In genomic region chr7:29550691-29551090, GRCm38 (mm10) we compare ENCODE assay signal across 28 mouse cellular contexts. TPM values are rescaled to one million over a fixed set of nuclear protein-coding genes. Genes with fewer than 3 reads are reported as not detected.
DNase-seq lines count a peak whose midpoint lies in the region; ATAC-seq lines count a peak whose summit lies in the region.
"Had no signal": no experiment of that assay in that cellular context is flagged by ENCODE, and none has a peak within 500 bp of the region (broad histone marks: within the 10 kb centered on the region; RNA-seq: fewer than 3 reads in every experiment).

No protein-coding gene starts in this region.

- H3K27ac ChIP-seq in hindbrain, embryonic 10.5 days, result no peak overlapping the region
- no peak overlapping the region for H3K27ac ChIP-seq in hindbrain, embryonic 11.5 days (ENCODE audit: low read depth, low read length)
- H3K27ac ChIP-seq in embryonic facial prominence, embryonic 11.5 days (replicated peaks; ENCODE audit: low read depth, low read length), result no peak overlapping the region
- H3K27ac ChIP-seq in limb, embryonic 10.5 days, result peak overlapping the region; percentile 21; the same call in 1 of the 2 replicates
- H3K27ac ChIP-seq in midbrain, embryonic 13.5 days, result no peak overlapping the region
- H3K27ac ChIP-seq: heart, embryonic 15.5 days; hindbrain, embryonic 13.5 days had no signal

- no peak for ATAC-seq in hindbrain, embryonic 11.5 days (ENCODE audit: low FRiP score)
- ATAC-seq in embryonic facial prominence, embryonic 11.5 days (replicated peaks; ENCODE audit: insufficient number of reproducible peaks, low FRiP score, low TSS enrichment, low read depth), result no peak
- ATAC-seq in midbrain, embryonic 13.5 days, result no peak
- ATAC-seq: forebrain, embryonic 14.5 days; forebrain, postnatal 0 days; hindbrain, embryonic 16.5 days; inflammation-experienced regulatory T-cells, adult 6 months; intestine, embryonic 16.5 days; Patski had no signal

- H3K4me3 ChIP-seq in hindbrain, embryonic 10.5 days, result no peak overlapping the region
- H3K4me3 ChIP-seq in hindbrain, embryonic 11.5 days (ENCODE audit: low read depth, low read length), result no peak overlapping the region
- H3K4me3 ChIP-seq in embryonic facial prominence, embryonic 11.5 days (ENCODE audit: low read depth, low read length), result no peak overlapping the region
- H3K4me3 ChIP-seq in limb, embryonic 10.5 days, result no peak overlapping the region; the same call in 1 of the 2 replicates
- no peak overlapping the region for H3K4me3 ChIP-seq in midbrain, embryonic 13.5 days (replicated peaks)
- H3K4me3 ChIP-seq: heart, embryonic 12.5 days; heart, embryonic 15.5 days; hindbrain, embryonic 13.5 days had no signal

- no peaks in the 10 kb centered on the region for H3K27me3 ChIP-seq in hindbrain, embryonic 10.5 days (ENCODE audit: insufficient read depth, poor library complexity, severe bottlenecking)
- no peaks in the 10 kb centered on the region for H3K27me3 ChIP-seq in hindbrain, embryonic 11.5 days (ENCODE audit: control insufficient read depth, insufficient read depth, low read length)
- H3K27me3 ChIP-seq in embryonic facial prominence, embryonic 11.5 days (ENCODE audit: control insufficient read depth, insufficient read depth, low read length), result no peaks in the 10 kb centered on the region
- no peaks in the 10 kb centered on the region for H3K27me3 ChIP-seq in limb, embryonic 10.5 days (ENCODE audit: low read depth, poor library complexity, severe bottlenecking)
- no peaks in the 10 kb centered on the region for H3K27me3 ChIP-seq in midbrain, embryonic 13.5 days
- H3K27me3 ChIP-seq: CH12.LX; heart, embryonic 12.5 days; heart, embryonic 15.5 days; hindbrain, embryonic 13.5 days; Patski had no signal

- H3K36me3 ChIP-seq in hindbrain, embryonic 10.5 days, result no peaks in the 10 kb centered on the region
- no peaks in the 10 kb centered on the region for H3K36me3 ChIP-seq in hindbrain, embryonic 11.5 days (ENCODE audit: control insufficient read depth, insufficient read depth, low read length)
- H3K36me3 ChIP-seq in embryonic facial prominence, embryonic 11.5 days (replicated peaks; ENCODE audit: control insufficient read depth, insufficient read depth, low read depth, low read length), result no peaks in the 10 kb centered on the region
- no peaks in the 10 kb centered on the region for H3K36me3 ChIP-seq in limb, embryonic 10.5 days
- H3K36me3 ChIP-seq in midbrain, embryonic 13.5 days, result no peaks in the 10 kb centered on the region
- H3K36me3 ChIP-seq: G1E; heart, embryonic 12.5 days; heart, embryonic 15.5 days; hindbrain, embryonic 13.5 days had no signal

- H3K4me1 ChIP-seq in hindbrain, embryonic 10.5 days (replicated peaks), result no peaks in the 10 kb centered on the region
- no peaks in the 10 kb centered on the region for H3K4me1 ChIP-seq in hindbrain, embryonic 11.5 days (replicated peaks; ENCODE audit: control insufficient read depth, insufficient read depth, low read length)
- H3K4me1 ChIP-seq in embryonic facial prominence, embryonic 11.5 days (ENCODE audit: control insufficient read depth, insufficient read depth, low read length), result no peaks in the 10 kb centered on the region
- peaks cover 11% of the 10 kb centered on the region for H3K4me1 ChIP-seq in limb, embryonic 10.5 days
- H3K4me1 ChIP-seq in midbrain, embryonic 13.5 days (replicated peaks), result no peaks in the 10 kb centered on the region
- H3K4me1 ChIP-seq: heart, embryonic 12.5 days; heart, embryonic 15.5 days; hindbrain, embryonic 13.5 days had no signal

- H3K9ac ChIP-seq in hindbrain, embryonic 11.5 days (ENCODE audit: low read depth, low read length), result no peak overlapping the region
- H3K9ac ChIP-seq in embryonic facial prominence, embryonic 11.5 days (replicated peaks; ENCODE audit: low read length), result no peak overlapping the region
- H3K9ac ChIP-seq in midbrain, embryonic 13.5 days (replicated peaks), result no peak overlapping the region
- H3K9ac ChIP-seq: forebrain, postnatal 0 days; heart, embryonic 12.5 days; heart, embryonic 15.5 days; hindbrain, embryonic 13.5 days had no signal

- DNase-seq in hindbrain, embryonic 10.5 days (ENCODE audit: low spot score), result peak; percentile 3
- no peak for DNase-seq in hindbrain, embryonic 11.5 days (ENCODE audit: low spot score)
- peak; percentile 60 for DNase-seq in embryonic facial prominence, embryonic 11.5 days (ENCODE audit: low spot score)
- DNase-seq in limb, embryonic 10.5 days (ENCODE audit: low spot score), result peak; percentile 53
- no peak for DNase-seq in cerebellum, adult 11-12 months
- no peak for DNase-seq in heart, postnatal 4 days
- DNase-seq: adrenal gland, postnatal 10 days; B cell, adult 2 months; cerebellum, adult 11 months; cerebellum, adult 9-10 months; cerebellum, postnatal 14 days; forebrain, postnatal 0 days; gastrocnemius, postnatal 25 days; heart, adult 18-20 months; heart, postnatal 10 days; heart, postnatal 36 days; kidney, adult 18-20 months had no signal

- WGBS in hindbrain, embryonic 10.5 days, result 56% methylated on average over 3 of the region's 3 CpGs
- 58% methylated on average over 3 of the region's 3 CpGs for WGBS in hindbrain, embryonic 11.5 days
- 25% methylated on average over 3 of the region's 3 CpGs for WGBS in embryonic facial prominence, embryonic 11.5 days
- 34% methylated on average over 3 of the region's 3 CpGs for WGBS in limb, embryonic 10.5 days
- WGBS in midbrain, embryonic 13.5 days, result 72% methylated on average over 3 of the region's 3 CpGs

- 0 out of 2 replicates have a peak, but pooled peaks cover 3% of the 10 kb centered on the region for H3K9me3 ChIP-seq in hindbrain, embryonic 10.5 days
- H3K9me3 ChIP-seq in hindbrain, embryonic 11.5 days (ENCODE audit: control insufficient read depth, low read length), result no peaks in the 10 kb centered on the region
- no peaks in the 10 kb centered on the region for H3K9me3 ChIP-seq in embryonic facial prominence, embryonic 11.5 days (replicated peaks; ENCODE audit: control insufficient read depth, low read length)
- no peaks in the 10 kb centered on the region for H3K9me3 ChIP-seq in limb, embryonic 10.5 days (replicated peaks)
- no peaks in the 10 kb centered on the region for H3K9me3 ChIP-seq in midbrain, embryonic 13.5 days
- H3K9me3 ChIP-seq: G1E; heart, embryonic 12.5 days; heart, embryonic 15.5 days; hindbrain, embryonic 13.5 days had no signal

- no peak overlapping the region for H3K4me2 ChIP-seq in hindbrain, embryonic 11.5 days (replicated peaks; ENCODE audit: low read depth, low read length)
- no peak overlapping the region for H3K4me2 ChIP-seq in embryonic facial prominence, embryonic 11.5 days (ENCODE audit: low read depth, low read length)
- no peak overlapping the region for H3K4me2 ChIP-seq in midbrain, embryonic 13.5 days (replicated peaks)
- H3K4me2 ChIP-seq: heart, embryonic 12.5 days; heart, embryonic 15.5 days; hindbrain, embryonic 13.5 days had no signal

RNA-seq across cellular contexts. Expression of gene Sipa1l3, which starts 32.2 kb away (rescaled TPM):
- 8.1 and 9.7 TPM in 2 replicates for polyA plus RNA-seq in hindbrain, embryonic 10.5 days (2016; fragmentation: Nextera tagmentation; extraction: Ambion mirVana)
- polyA plus RNA-seq in hindbrain, embryonic 11.5 days (2014; fragmentation: Nextera tagmentation; extraction: Ambion mirVana), result 6.1 and 11.2 TPM in 2 replicates
- polyA plus RNA-seq in embryonic facial prominence, embryonic 11.5 days (2014; fragmentation: Nextera tagmentation; extraction: Ambion mirVana), result 4.5 and 6.8 TPM in 2 replicates
- polyA plus RNA-seq in limb, embryonic 10.5 days (2016; fragmentation: Nextera tagmentation; extraction: Ambion mirVana), result 12.6 and 13.4 TPM in 2 replicates
- 10 to 100 TPM; 13.8 to 17.7 TPM for total RNA-seq in heart, postnatal 4 days (2021)
- polyA plus RNA-seq in midbrain, embryonic 13.5 days (2015; fragmentation: Nextera tagmentation; extraction: Ambion mirVana), result 14.8 and 15.2 TPM in 2 replicates

Comparison
In these comparisons a context has a peak if more than half of its experiments do, and no peak if none do; other contexts are left out.
1. DNase-seq: peak in hindbrain, embryonic 10.5 days (single experiment), embryonic facial prominence, embryonic 11.5 days (single experiment) and limb, embryonic 10.5 days (single experiment); none in hindbrain, embryonic 11.5 days (single experiment), cerebellum, adult 11-12 months (single experiment) and heart, postnatal 4 days (single experiment).